Mouse (Mus musculus): ENCODE data around the gene Hspa8. TPM values are rescaled to one million over a fixed set of nuclear protein-coding genes. Genes with fewer than 3 reads are reported as not detected.

Gene Hspa8
- total and polyA plus RNA-seq, 3 experiments: 418 to 5,439 (median 3,011) TPM

- Histone ChIP-seq H3K27me3 (ENCODE audit: control insufficient read depth in 1 of 2, insufficient read depth in 2 of 2, low read length in 2 of 2) (peaks cover 0 to 4% of the 10 kb centered on the region in 2 experiments; a peak in 3 of 4 replicates), H3K4me1 (ENCODE audit: control insufficient read depth in 1 of 2, insufficient read depth in 2 of 2, low read length in 2 of 2) (0 out of 4 replicates have a peak, but pooled peaks cover 0 to 3% of the 10 kb centered on the region in 2 experiments), H3K36me3 (ENCODE audit: control insufficient read depth in 1 of 2, insufficient read depth in 2 of 2, low read length in 2 of 2) (peaks cover 0 to 4% of the 10 kb centered on the region in 2 experiments; a peak in 2 of 4 replicates), H3K27ac (ENCODE audit: control insufficient read depth, low read depth, low read length) (no peak overlapping the region), H3K4me3 (ENCODE audit: control insufficient read depth in 1 of 2, insufficient read depth in 1 of 2, low read depth in 2 of 2, low read length in 2 of 2) (no peak overlapping the region), H3K79me2 (ENCODE audit: control insufficient read depth, insufficient read depth, low read length, poor library complexity) (no peaks in the 10 kb centered on the region), H3K9me3 (replicated peaks; ENCODE audit: insufficient read depth, low read length) (no peaks in the 10 kb centered on the region), H3K9ac (ENCODE audit: control insufficient read depth, low read depth, low read length, poor library complexity, severe bottlenecking) (no peak overlapping the region)
- no peak for DNase-seq (ENCODE audit: low read depth, low spot score)
- TF ChIP-seq CHD1 (IDR thresholded peaks at IDR 0.05; ENCODE audit: low read depth, low read length): no peak
- no peak for TF ChIP-seq MYB (IDR thresholded peaks at IDR 0.05; ENCODE audit: low read depth, low read length)
- TF ChIP-seq TBP (IDR thresholded peaks at IDR 0.05; ENCODE audit: low read depth, low read length): no peak
- no peak for TF ChIP-seq RCOR1 (IDR thresholded peaks at IDR 0.05; ENCODE audit: low read depth, low read length)
Observed at GRCm38 (mm10) chr9:40825601-40826000, 24.8 kb downstream of the Hspa8 start.

GRCm38 (mm10) chr9:40827366-40827765, 26.6 kb downstream of the Hspa8 start:
- H3K79me2 ChIP-seq (ENCODE audit: control insufficient read depth, insufficient read depth, low read length, poor library complexity): no peaks in the 10 kb centered on the region
- H3K4me3 ChIP-seq (ENCODE audit: control insufficient read depth in 1 of 2, insufficient read depth in 1 of 2, low read depth in 2 of 2, low read length in 2 of 2): no peak overlapping the region
- no peaks in the 10 kb centered on the region for H3K36me3 ChIP-seq (ENCODE audit: control insufficient read depth in 1 of 2, insufficient read depth in 2 of 2, low read length in 2 of 2)
- TF ChIP-seq POLR2AphosphoS2 (IDR thresholded peaks at IDR 0.05; ENCODE audit: low read length) (no peak), SMC3 (IDR thresholded peaks at IDR 0.05; ENCODE audit: low read depth, low read length) (no peak), MAX (IDR thresholded peaks at IDR 0.05; ENCODE audit: low read length) (no peak), EP300 (IDR thresholded peaks at IDR 0.05; ENCODE audit: low read depth in 1 of 2, low read length in 2 of 2) (no peak), POLR2AphosphoS5 (IDR thresholded peaks at IDR 0.05; ENCODE audit: borderline replicate concordance, low read depth, low read length) (no peak)
- H3K9ac ChIP-seq (ENCODE audit: control insufficient read depth, low read depth, low read length, poor library complexity, severe bottlenecking): no peak overlapping the region
- H3K4me1 ChIP-seq (ENCODE audit: control insufficient read depth in 1 of 2, insufficient read depth in 2 of 2, low read length in 2 of 2): no peaks in the 10 kb centered on the region
- DNase-seq (ENCODE audit: low read depth, low spot score): no peak
- no peak overlapping the region for H3K27ac ChIP-seq (ENCODE audit: control insufficient read depth, low read depth, low read length)
- H3K27me3 ChIP-seq (ENCODE audit: control insufficient read depth in 1 of 2, insufficient read depth in 2 of 2, low read length in 2 of 2): peaks cover 0 to 6% of the 10 kb centered on the region in 2 experiments; a peak in 3 of 4 replicates
- H3K9me3 ChIP-seq (replicated peaks; ENCODE audit: insufficient read depth, low read length): no peaks in the 10 kb centered on the region

GRCm38 (mm10) chr9:40834569-40834968, 33.8 kb downstream of the Hspa8 start:
- H3K79me2 ChIP-seq (ENCODE audit: control insufficient read depth, insufficient read depth, low read length, poor library complexity): no peaks in the 10 kb centered on the region
- peaks cover 0 to 6% of the 10 kb centered on the region in 2 experiments; a peak in 2 of 4 replicates for H3K4me1 ChIP-seq (ENCODE audit: control insufficient read depth in 1 of 2, insufficient read depth in 2 of 2, low read length in 2 of 2)
- peak; percentile 81 for DNase-seq (ENCODE audit: low read depth, low spot score)
- H3K36me3 ChIP-seq (ENCODE audit: control insufficient read depth in 1 of 2, insufficient read depth in 2 of 2, low read length in 2 of 2): peaks cover 0 to 4% of the 10 kb centered on the region in 2 experiments; a peak in 1 of 4 replicates
- no peak overlapping the region for H3K27ac ChIP-seq (ENCODE audit: control insufficient read depth, low read depth, low read length)
- TF ChIP-seq UBTF (IDR thresholded peaks at IDR 0.05; ENCODE audit: borderline replicate concordance, insufficient read depth, low read depth, low read length) (no peak), ZC3H11A (IDR thresholded peaks at IDR 0.05; ENCODE audit: low read depth, low read length) (peak; percentile 57), CTCF (IDR thresholded peaks at IDR 0.05 in 2 of 3, conservative IDR thresholded peaks at IDR 0.05 in 1 of 3; ENCODE audit: control insufficient read depth in 1 of 3, insufficient read depth in 1 of 3, low read depth in 2 of 3, low read length in 3 of 3, poor library complexity in 1 of 3, severe bottlenecking in 1 of 3) (peak; percentile 76 to 86 (median 83)), SMC3 (IDR thresholded peaks at IDR 0.05; ENCODE audit: low read depth, low read length) (peak; percentile 89), RAD21 (IDR thresholded peaks at IDR 0.05; ENCODE audit: low read depth, low read length) (peak; percentile 70)
- H3K9ac ChIP-seq (ENCODE audit: control insufficient read depth, low read depth, low read length, poor library complexity, severe bottlenecking): no peak overlapping the region
- no peak overlapping the region for H3K4me3 ChIP-seq (ENCODE audit: control insufficient read depth in 1 of 2, insufficient read depth in 1 of 2, low read depth in 2 of 2, low read length in 2 of 2)
- peaks cover 0 to 2% of the 10 kb centered on the region in 2 experiments; a peak in 1 of 4 replicates for H3K27me3 ChIP-seq (ENCODE audit: control insufficient read depth in 1 of 2, insufficient read depth in 2 of 2, low read length in 2 of 2)
- no peaks in the 10 kb centered on the region for H3K9me3 ChIP-seq (replicated peaks; ENCODE audit: insufficient read depth, low read length)
